Mouse (Mus musculus) bone marrow, adult 2 months (tissue): Measurements from ENCODE around the gene Eri2. TPM values are rescaled to one million over a fixed set of nuclear protein-coding genes. Genes with fewer than 3 reads are reported as not detected.

Experiments used
- H3K27ac ChIP-seq: fragments of 200-500 bp; 2 replicates; pipeline ENCODE4 v1.5.1; 2012; ENCODE audit warnings: low read depth, mild to moderate bottlenecking, control low read depth, inconsistent platforms, low read length; ENCODE audit not compliant: control insufficient read depth, poor library complexity, insufficient read depth
- H3K4me1 ChIP-seq: fragments of 200-500 bp; 2 replicates; pipeline ENCODE4 v1.6.1; 2011; ENCODE audit warnings: low read length; ENCODE audit not compliant: control insufficient read depth, insufficient read depth
- H3K4me3 ChIP-seq: fragments of 200-500 bp; replicated peaks from 2 replicates; pipeline ENCODE3; 2011; ENCODE audit warnings: mild to moderate bottlenecking, low read depth, low read length, control low read depth; ENCODE audit not compliant: control insufficient read depth
- CTCF ChIP-seq: fragments of 200-500 bp; IDR thresholded peaks from 2 replicates; pipeline ENCODE4 v1.5.1; 2011; ENCODE audit warnings: low read length, control low read depth; ENCODE audit not compliant: control insufficient read depth, insufficient read depth
- POLR2A ChIP-seq: fragments of 200-500 bp; IDR thresholded peaks from 2 replicates; pipeline ENCODE4 v1.6.1; 2011; ENCODE audit warnings: low read depth, mild to moderate bottlenecking, control low read depth, low read length, borderline replicate concordance; ENCODE audit not compliant: control insufficient read depth
- WGBS: fragments of 180-500 bp; shearing (Covaris S2); methylation state at CpG from one replicate; pipeline ENCODE4 v1.1.7; 2018; 5-methylcytosine and 5-hydroxymethylcytosine counted together
- polyA plus RNA-seq: library from polyadenylated mRNA; stranded (reverse); fragments of >200 nt; gene quantifications from 2 replicates; pipeline ENCODE4 v1.2.4, GENCODE M21; 2011; ENCODE audit warnings: low replicate concordance; ENCODE audit not compliant: missing spikeins, insufficient read depth, insufficient read length

Gene Eri2
- polyA plus RNA-seq, 1 experiment: 7.1 TPM

DNA sequence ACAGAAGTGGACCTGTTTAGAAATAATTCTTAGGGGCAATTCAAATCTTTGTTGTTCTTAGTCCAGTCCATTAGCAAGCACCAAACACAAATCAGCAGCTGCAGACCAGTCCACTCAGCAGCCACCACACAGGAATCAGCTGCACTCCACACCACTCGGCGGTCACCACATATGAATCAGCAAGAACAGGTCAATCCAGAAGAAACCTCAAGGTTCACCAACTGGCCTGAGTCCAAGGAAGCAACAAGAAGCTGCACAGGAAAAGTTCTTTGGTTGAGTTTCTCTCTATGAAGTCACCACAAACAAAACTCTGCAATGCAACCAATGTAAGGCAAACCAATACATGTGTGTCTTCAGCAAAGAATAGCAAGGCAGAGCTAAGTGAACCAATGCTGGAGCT is 66.2 kb downstream of the Eri2 start:
- Histone ChIP-seq H3K4me1 (no peaks in the 10 kb centered on the region), H3K27ac (no peak overlapping the region), H3K4me3 (no peak overlapping the region)
- 54% methylated on average over 2 of the region's 2 CpGs for WGBS
- TF ChIP-seq POLR2A (no peak), CTCF (no peak)

DNA sequence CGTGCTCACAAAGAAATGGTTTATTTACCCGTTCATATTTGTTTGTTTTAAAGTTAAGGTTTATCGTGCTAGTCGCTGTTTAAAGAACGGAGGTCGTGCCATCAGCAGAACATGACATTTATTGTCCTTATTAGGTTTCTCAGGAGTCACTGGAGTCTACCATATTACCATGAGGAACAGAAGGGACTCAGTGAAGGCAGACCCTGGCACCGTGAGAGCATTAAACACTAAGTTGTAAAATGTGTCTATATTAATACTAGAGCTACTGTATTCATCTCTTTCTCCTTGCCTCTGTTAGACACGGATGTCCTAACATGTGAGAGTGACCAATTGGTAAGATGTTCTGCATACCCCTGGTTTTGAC is 72.9 kb downstream of the Eri2 start:
- Histone ChIP-seq H3K27ac (no peak overlapping the region), H3K4me1 (no peaks in the 10 kb centered on the region; the same call in 1 of the 2 replicates), H3K4me3 (peak overlapping the region; percentile 89)
- TF ChIP-seq CTCF: no peak
- 9% methylated on average over 8 of the region's 8 CpGs for WGBS

DNA sequence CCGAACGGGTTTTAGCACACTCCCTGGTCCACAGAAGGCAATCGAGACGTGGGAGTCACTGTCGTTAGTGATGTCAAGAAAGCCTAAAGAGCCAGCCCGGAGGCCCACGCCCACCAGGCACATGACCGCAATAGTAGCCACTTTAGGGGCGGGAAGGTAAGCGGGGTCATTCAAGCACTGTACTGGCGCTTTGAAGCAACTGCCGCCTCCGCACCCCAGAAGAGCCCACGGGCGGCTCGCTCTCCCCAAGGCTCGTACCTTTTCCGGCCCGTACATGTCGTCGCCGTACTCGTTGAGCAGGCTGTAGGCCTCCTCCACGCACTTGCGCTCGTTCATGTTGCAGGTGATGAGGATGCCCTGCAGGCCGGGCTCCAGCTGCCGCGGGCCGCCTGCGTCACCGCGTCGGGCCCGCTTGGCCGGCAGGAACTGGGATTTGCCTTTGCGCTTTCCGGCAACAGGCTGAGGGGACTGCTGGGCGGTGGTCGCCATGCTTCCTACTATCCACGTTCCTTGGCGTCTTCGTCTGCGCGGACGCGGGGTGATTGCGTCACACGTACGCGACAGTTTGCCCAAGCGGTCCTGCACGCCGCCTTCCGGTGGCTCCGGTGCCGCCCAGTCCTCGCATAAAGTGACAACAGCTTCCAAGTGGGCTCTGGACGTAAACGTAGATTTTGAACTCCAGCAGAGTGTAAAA is 73.5 kb downstream of the Eri2 start, which contains the start of gene Thumpd1:
Thumpd1 (minus strand) TSS at position 546 of the 694 bp plus-strand sequence.
- Histone ChIP-seq H3K27ac (no peak within 1 kb of the TSS), H3K4me1 (no peaks in the 10 kb centered on the region; the same call in 1 of the 2 replicates), H3K4me3 (peak within 1 kb of the TSS; percentile 89)
- peak; percentile 67; the same call in 1 of the 2 replicates for TF ChIP-seq POLR2A
- TF ChIP-seq CTCF: peak; percentile 59; the same call in 1 of the 2 replicates
- under 1% methylated on average over 60 of the region's 60 CpGs for WGBS

Other genes with a start within 250 kb of the Eri2 start
- 9.7 TPM in 1 of 2 replicates, not detected in the other for gene Acsm2, start 239.7 kb downstream of the Eri2 start, polyA plus RNA-seq
- 0.95 and 2.4 TPM in 2 replicates for gene Acsm1, start 187.0 kb downstream of the Eri2 start, polyA plus RNA-seq
- not detected in 2 replicates for gene Acsm4, start 104.0 kb downstream of the Eri2 start, polyA plus RNA-seq
- 12.6 and 14.6 TPM in 2 replicates for gene Thumpd1, start 73.3 kb downstream of the Eri2 start, polyA plus RNA-seq
- 1.3 TPM in 1 of 2 replicates, not detected in the other for gene Acsm3, start 33.1 kb downstream of the Eri2 start, polyA plus RNA-seq
- gene Rexo5, start 52 bp downstream of the Eri2 start, polyA plus RNA-seq: 27.0 and 47.9 TPM in 2 replicates
- gene Lyrm1, start 101.8 kb upstream of the Eri2 start, polyA plus RNA-seq: 2.3 and 4.4 TPM in 2 replicates
- gene Dcun1d3, start 102.2 kb upstream of the Eri2 start, polyA plus RNA-seq: 2.7 and 7.9 TPM in 2 replicates